Mouse (Mus musculus) heart, embryonic 14.5 days (tissue): ENCODE results near the gene Zfp282. TPM values are rescaled to one million over a fixed set of nuclear protein-coding genes. Genes with fewer than 3 reads are reported as not detected.

Source experiments
- ATAC-seq: fragments of 200-750 bp; cut with Nextera tagmentation; 2 replicates; pipeline ENCODE4 v1.8.0; 2017; ENCODE audit warnings: low read depth, moderate TSS enrichment; ENCODE audit not compliant: insufficient number of reproducible peaks, insufficient read depth, low FRiP score
- H3K27ac ChIP-seq, 2 experiments: fragments of 200-500 bp in 1 of 2; fragments of 300-500 bp in 1 of 2; sonication (generic) in 1 of 2; replicated peaks in 1 of 2; 2 replicates each; pipeline ENCODE4 v1.5.1; 2012 to 2014; ENCODE audit warnings: low read depth in 2 of 2, low read length in 2 of 2, control low read depth in 1 of 2, mild to moderate bottlenecking in 1 of 2, mixed read lengths in 1 of 2; ENCODE audit not compliant: control insufficient read depth in 1 of 2, insufficient read depth in 1 of 2
- H3K27me3 ChIP-seq: fragments of 300-500 bp; sonication (generic); 2 replicates; pipeline ENCODE4 v1.6.1; 2014; ENCODE audit warnings: mild to moderate bottlenecking, low read length, control low read depth; ENCODE audit not compliant: control insufficient read depth, insufficient read depth
- H3K36me3 ChIP-seq: fragments of 300-500 bp; sonication (generic); 2 replicates; pipeline ENCODE4 v1.6.1; 2014; ENCODE audit warnings: mild to moderate bottlenecking, control low read depth, low read length, mixed read lengths; ENCODE audit not compliant: control insufficient read depth, insufficient read depth
- H3K4me1 ChIP-seq, 2 experiments: fragments of 200-500 bp in 1 of 2; fragments of 300-500 bp in 1 of 2; sonication (generic) in 1 of 2; 2 replicates each; pipeline ENCODE4 v1.6.1; 2012 to 2014; ENCODE audit warnings: low read length in 2 of 2, control low read depth in 1 of 2, mixed read lengths in 1 of 2; ENCODE audit not compliant: control insufficient read depth in 2 of 2, insufficient read depth in 2 of 2
- H3K4me2 ChIP-seq: fragments of 300-500 bp; sonication (generic); 2 replicates; pipeline ENCODE4 v1.6.1; 2014; ENCODE audit warnings: mild to moderate bottlenecking, low read length
- H3K4me3 ChIP-seq, 2 experiments: fragments of 200-500 bp in 1 of 2; fragments of 300-500 bp in 1 of 2; sonication (generic) in 1 of 2; 2 replicates each; pipeline ENCODE4 v1.5.1; 2012 to 2014; ENCODE audit warnings: low read length in 2 of 2, mild to moderate bottlenecking in 2 of 2, control low read depth in 1 of 2, low read depth in 1 of 2, moderate library complexity in 1 of 2; ENCODE audit not compliant: control insufficient read depth in 1 of 2, insufficient read depth in 1 of 2
- H3K9ac ChIP-seq: fragments of 300-500 bp; sonication (generic); 2 replicates; pipeline ENCODE4 v1.6.1; 2014; ENCODE audit warnings: mild to moderate bottlenecking, low read length
- H3K9me3 ChIP-seq: fragments of 300-500 bp; sonication (generic); 2 replicates; pipeline ENCODE4 v1.6.1; 2016; ENCODE audit warnings: low read length, control low read depth; ENCODE audit not compliant: control insufficient read depth
- WGBS: fragments of 180-500 bp; shearing (Covaris S2); extraction: QIAGEN DNeasy Blood & Tissue Kit; methylation state at CpG from one replicate; pipeline ENCODE4 v1.1.7; 2014; 5-methylcytosine and 5-hydroxymethylcytosine counted together
- polyA plus RNA-seq: library from polyadenylated mRNA; unstranded; fragments of >200 nt; fragmentation: Nextera tagmentation; extraction: Ambion mirVana; gene quantifications from 2 replicates; pipeline ENCODE4 v1.2.1, GENCODE M21; 2014

The Zfp282 gene
- polyA plus RNA-seq, 1 experiment from 2014 or later: 6.0 TPM

- H3K27ac ChIP-seq: no peak overlapping the region
- no peak overlapping the region for H3K4me2 ChIP-seq
- ATAC-seq: no peak
- H3K27me3 ChIP-seq: no peaks in the 10 kb centered on the region; the same call in 1 of the 2 replicates
- no peaks in the 10 kb centered on the region for H3K4me1 ChIP-seq
- peaks cover 91% of the 10 kb centered on the region for H3K36me3 ChIP-seq
- no peak overlapping the region for H3K9ac ChIP-seq
- 78% methylated on average over 4 of the region's 4 CpGs for WGBS
- H3K9me3 ChIP-seq: no peaks in the 10 kb centered on the region
- no peak overlapping the region for H3K4me3 ChIP-seq
Measured at GRCm38 (mm10) chr6:47903587-47903986, 26.6 kb downstream of the Zfp282 start.

DNA sequence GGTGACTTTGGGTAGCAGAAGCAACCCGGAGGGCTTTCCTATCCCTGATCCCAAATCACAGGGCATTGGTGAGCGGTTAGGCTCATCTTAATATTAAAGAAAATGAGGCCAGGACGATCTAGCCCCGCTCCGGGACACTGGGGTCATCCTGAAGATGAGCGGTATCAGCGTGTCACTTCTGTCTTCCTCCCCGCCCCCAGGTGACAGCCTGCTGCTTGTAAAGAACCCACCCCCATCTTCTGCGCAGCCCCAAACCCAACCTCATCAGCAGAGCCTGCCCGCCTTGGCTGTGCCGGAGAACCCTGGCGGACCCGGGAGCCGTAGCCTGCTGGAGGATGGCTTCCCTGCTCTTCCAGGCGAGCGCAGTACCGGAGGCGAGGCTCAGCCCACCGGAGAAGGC is 27.4 kb downstream of the Zfp282 start:
- H3K27me3 ChIP-seq: no peaks in the 10 kb centered on the region; the same call in 1 of the 2 replicates
- no peak overlapping the region for H3K4me2 ChIP-seq
- 46% methylated on average over 19 of the region's 19 CpGs for WGBS
- no peak overlapping the region for H3K4me3 ChIP-seq
- no peaks in the 10 kb centered on the region for H3K4me1 ChIP-seq
- H3K36me3 ChIP-seq: peaks cover 83% of the 10 kb centered on the region
- H3K9ac ChIP-seq: no peak overlapping the region
- no peak overlapping the region for H3K27ac ChIP-seq
- no peaks in the 10 kb centered on the region for H3K9me3 ChIP-seq
- ATAC-seq: no peak

DNA sequence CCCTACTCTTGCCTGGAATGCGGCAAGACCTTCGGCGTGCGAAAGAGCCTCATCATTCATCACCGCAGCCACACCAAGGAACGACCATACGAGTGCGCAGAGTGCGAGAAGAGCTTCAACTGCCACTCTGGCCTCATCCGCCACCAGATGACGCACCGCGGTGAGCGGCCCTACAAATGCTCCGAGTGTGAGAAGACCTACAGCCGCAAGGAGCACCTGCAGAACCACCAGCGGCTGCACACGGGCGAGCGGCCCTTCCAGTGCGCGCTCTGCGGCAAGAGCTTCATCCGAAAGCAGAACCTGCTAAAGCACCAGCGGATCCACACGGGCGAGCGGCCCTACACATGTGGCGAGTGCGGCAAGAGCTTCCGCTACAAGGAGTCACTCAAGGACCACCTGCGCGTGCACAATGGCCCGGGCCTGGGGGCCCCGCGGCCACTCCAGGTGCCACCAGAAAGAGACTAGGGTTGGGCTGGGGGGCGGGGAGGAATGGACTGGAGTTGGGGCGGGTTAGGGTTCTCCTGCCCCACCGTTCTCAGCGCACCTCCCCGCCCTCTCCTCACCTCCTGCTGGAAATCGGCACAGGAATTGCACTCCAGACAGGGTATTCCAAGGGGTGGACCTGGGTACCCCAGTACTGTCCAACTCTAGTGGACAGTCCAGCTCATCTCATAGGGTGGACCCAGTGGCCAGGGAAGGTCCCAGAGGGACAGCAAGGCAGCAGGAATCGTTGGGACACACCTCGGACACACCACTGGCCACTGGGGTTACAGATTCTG is 28.1 kb downstream of the Zfp282 start:
- H3K27ac ChIP-seq: no peak overlapping the region
- WGBS: 66% methylated on average over 44 of the region's 44 CpGs
- H3K36me3 ChIP-seq: peaks cover 76% of the 10 kb centered on the region
- no peaks in the 10 kb centered on the region; the same call in 1 of the 2 replicates for H3K27me3 ChIP-seq
- no peak overlapping the region for H3K4me3 ChIP-seq
- no peaks in the 10 kb centered on the region for H3K9me3 ChIP-seq
- no peak overlapping the region for H3K4me2 ChIP-seq
- no peaks in the 10 kb centered on the region for H3K4me1 ChIP-seq
- no peak overlapping the region for H3K9ac ChIP-seq
- no peak for ATAC-seq

GRCm38 (mm10) chr6:47906326-47906725 is 29.3 kb downstream of the Zfp282 start:
- Histone ChIP-seq H3K4me2 (no peak overlapping the region), H3K27me3 (no peaks in the 10 kb centered on the region; the same call in 1 of the 2 replicates), H3K4me1 (no peaks in the 10 kb centered on the region), H3K4me3 (no peak overlapping the region), H3K27ac (no peak overlapping the region), H3K9me3 (no peaks in the 10 kb centered on the region), H3K9ac (no peak overlapping the region), H3K36me3 (peaks cover 63% of the 10 kb centered on the region)
- no peak for ATAC-seq
- WGBS: 96% methylated on average over 5 of the region's 5 CpGs

DNA sequence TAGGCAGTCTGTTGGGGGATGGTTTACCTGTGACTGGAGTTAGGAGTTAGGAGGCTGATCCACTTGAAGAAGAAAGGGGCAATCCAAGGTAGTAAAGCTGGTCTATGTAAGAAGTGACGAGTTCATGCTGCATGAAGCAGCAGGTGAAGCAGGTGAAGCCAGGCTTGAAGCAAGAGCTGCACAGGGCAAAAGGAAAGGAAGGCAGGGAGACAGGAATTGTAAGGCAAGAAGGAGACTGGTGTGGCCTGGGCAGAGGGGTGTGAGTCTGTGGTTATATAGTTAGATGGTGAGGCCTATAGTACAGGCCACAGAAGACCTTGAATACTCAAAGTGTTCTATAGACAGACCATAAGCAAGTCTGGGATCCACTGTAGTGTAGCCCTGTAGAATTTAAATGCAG is 32.0 kb downstream of the Zfp282 start:
- 87% methylated on average over 1 of the region's 1 CpGs for WGBS
- no peaks in the 10 kb centered on the region for H3K27me3 ChIP-seq
- no peak overlapping the region for H3K4me2 ChIP-seq
- H3K9me3 ChIP-seq: no peaks in the 10 kb centered on the region
- peaks cover 41% of the 10 kb centered on the region for H3K36me3 ChIP-seq
- ATAC-seq: no peak; the same call in 1 of the 2 replicates
- no peak overlapping the region for H3K4me3 ChIP-seq
- H3K27ac ChIP-seq: no peak overlapping the region
- H3K4me1 ChIP-seq: no peaks in the 10 kb centered on the region
- H3K9ac ChIP-seq: no peak overlapping the region

GRCm38 (mm10) chr6:47911650-47912049 is 34.6 kb downstream of the Zfp282 start:
- peaks cover 15% of the 10 kb centered on the region for H3K36me3 ChIP-seq
- H3K27me3 ChIP-seq: no peaks in the 10 kb centered on the region
- H3K4me1 ChIP-seq: no peaks in the 10 kb centered on the region
- H3K27ac ChIP-seq: no peak overlapping the region
- WGBS: 56% methylated on average over 1 of the region's 1 CpGs
- no peak overlapping the region for H3K4me3 ChIP-seq
- H3K9ac ChIP-seq: no peak overlapping the region
- no peaks in the 10 kb centered on the region for H3K9me3 ChIP-seq
- H3K4me2 ChIP-seq: no peak overlapping the region
- ATAC-seq: no peak

DNA sequence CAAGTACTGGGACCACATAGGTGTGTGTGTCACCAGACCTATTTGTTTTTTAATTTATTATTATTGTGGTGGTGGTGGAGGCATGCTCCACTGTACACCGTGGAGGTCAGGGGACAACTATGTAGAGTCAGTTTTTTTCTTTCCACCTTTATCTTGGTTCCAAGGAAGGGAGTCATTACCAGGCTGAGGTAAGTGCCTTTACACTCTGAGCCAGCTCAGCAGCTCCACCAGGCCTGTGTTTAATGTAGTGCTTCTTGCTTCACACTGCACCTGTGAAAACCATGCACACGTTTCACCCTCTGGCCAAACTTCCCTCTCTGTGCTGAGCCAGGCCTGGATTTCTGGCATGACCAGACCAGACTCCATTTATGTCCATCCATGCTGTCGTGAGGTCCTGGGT is 36.0 kb downstream of the Zfp282 start:
- H3K27me3 ChIP-seq: no peaks in the 10 kb centered on the region
- ATAC-seq: no peak
- peaks cover 3% of the 10 kb centered on the region; the same call in 1 of the 2 replicates for H3K36me3 ChIP-seq
- H3K4me1 ChIP-seq: no peaks in the 10 kb centered on the region
- WGBS: 40% methylated on average over 3 of the region's 3 CpGs
- no peak overlapping the region for H3K4me2 ChIP-seq
- H3K9ac ChIP-seq: no peak overlapping the region
- no peak overlapping the region for H3K4me3 ChIP-seq
- H3K27ac ChIP-seq: no peak overlapping the region
- H3K9me3 ChIP-seq: no peaks in the 10 kb centered on the region

GRCm38 (mm10) chr6:47917051-47917450 is 40.0 kb downstream of the Zfp282 start:
- Histone ChIP-seq H3K4me3 (no peak overlapping the region), H3K4me1 (peaks cover 2 to 9% of the 10 kb centered on the region in 2 experiments; a peak in 3 of 4 replicates), H3K27me3 (no peaks in the 10 kb centered on the region), H3K27ac (no peak overlapping the region), H3K9me3 (no peaks in the 10 kb centered on the region), H3K4me2 (no peak overlapping the region), H3K9ac (no peak overlapping the region), H3K36me3 (no peaks in the 10 kb centered on the region)
- ATAC-seq: no peak
- 71% methylated on average over 5 of the region's 5 CpGs for WGBS
